Mouse (Mus musculus): ENCODE results near the gene Lrp5. TPM values are rescaled to one million over a fixed set of nuclear protein-coding genes. Genes with fewer than 3 reads are reported as not detected.

Gene Lrp5
- polyA plus RNA-seq, 1 experiment from 2014 or later = 1.8 TPM

GRCm38 (mm10) chr19:3685611-3686214 is 651 bp downstream of the Lrp5 start:
- Histone ChIP-seq H3K4me3 (replicated peaks; ENCODE audit: low read length) (peak overlapping the region; percentile 85), H3K4me2 (replicated peaks) (peak overlapping the region; percentile 100), H3K9me3 (ENCODE audit: control insufficient read depth, low read length) (no peaks in the 10 kb centered on the region), H3K9ac (peak overlapping the region; percentile 77), H3K27me3 (ENCODE audit: control insufficient read depth, insufficient read depth, low read length) (peaks cover 14% of the 10 kb centered on the region), H3K4me1 (replicated peaks; ENCODE audit: control insufficient read depth, insufficient read depth, low read length) (peaks cover 25% of the 10 kb centered on the region), H3K36me3 (replicated peaks; ENCODE audit: control insufficient read depth, insufficient read depth) (no peaks in the 10 kb centered on the region), H3K27ac (peak overlapping the region; percentile 49; the same call in 1 of the 2 replicates)
- DNase-seq (ENCODE audit: low spot score) = no peak
- no peak for ATAC-seq (ENCODE audit: low FRiP score)
- WGBS = 1% methylated on average over 35 of the region's 45 CpGs

GRCm38 (mm10) chr19:3684957-3685580 is 1.3 kb downstream of the Lrp5 start:
- Histone ChIP-seq H3K4me1 (replicated peaks; ENCODE audit: control insufficient read depth, insufficient read depth, low read length) (peaks cover 25% of the 10 kb centered on the region), H3K27ac (no peak overlapping the region), H3K36me3 (replicated peaks; ENCODE audit: control insufficient read depth, insufficient read depth) (no peaks in the 10 kb centered on the region), H3K4me3 (replicated peaks; ENCODE audit: low read length) (peak overlapping the region; percentile 85), H3K9ac (peak overlapping the region; percentile 77), H3K27me3 (ENCODE audit: control insufficient read depth, insufficient read depth, low read length) (peaks cover 14% of the 10 kb centered on the region), H3K4me2 (replicated peaks) (peak overlapping the region; percentile 100), H3K9me3 (ENCODE audit: control insufficient read depth, low read length) (no peaks in the 10 kb centered on the region)
- no peak for DNase-seq (ENCODE audit: low spot score)
- WGBS = 13% methylated on average over 11 of the region's 11 CpGs
- ATAC-seq (ENCODE audit: low FRiP score) = no peak

- 0 out of 2 replicates have a peak overlapping the region, but pooled peaks have one; percentile 4 for H3K9ac ChIP-seq
- H3K9me3 ChIP-seq (ENCODE audit: control insufficient read depth, low read length) = no peaks in the 10 kb centered on the region
- ATAC-seq (ENCODE audit: low FRiP score) (no peak), DNase-seq (ENCODE audit: low spot score) (no peak)
- 22% methylated on average over 1 of the region's 1 CpGs for WGBS
- H3K4me2 ChIP-seq (replicated peaks) = peak overlapping the region; percentile 100
- H3K4me3 ChIP-seq (replicated peaks; ENCODE audit: low read length) = no peak overlapping the region
- H3K27me3 ChIP-seq (ENCODE audit: control insufficient read depth, insufficient read depth, low read length) = peaks cover 14% of the 10 kb centered on the region
- H3K4me1 ChIP-seq (replicated peaks; ENCODE audit: control insufficient read depth, insufficient read depth, low read length) = peaks cover 25% of the 10 kb centered on the region
- no peaks in the 10 kb centered on the region for H3K36me3 ChIP-seq (replicated peaks; ENCODE audit: control insufficient read depth, insufficient read depth)
- H3K27ac ChIP-seq = no peak overlapping the region
These were observed 1.9 kb downstream of the Lrp5 start for GRCm38 (mm10) chr19:3684414-3684813.

- H3K4me2 ChIP-seq (replicated peaks) = no peak overlapping the region; the same call in 1 of the 2 replicates
- no peak overlapping the region for H3K4me3 ChIP-seq (replicated peaks; ENCODE audit: low read length)
- WGBS = 30% methylated on average over 13 of the region's 13 CpGs
- no peaks in the 10 kb centered on the region for H3K36me3 ChIP-seq (replicated peaks; ENCODE audit: control insufficient read depth, insufficient read depth)
- peak; percentile 63; the same call in 1 of the 2 replicates for ATAC-seq (ENCODE audit: low FRiP score)
- H3K4me1 ChIP-seq (replicated peaks; ENCODE audit: control insufficient read depth, insufficient read depth, low read length) = peaks cover 25% of the 10 kb centered on the region
- H3K9me3 ChIP-seq (ENCODE audit: control insufficient read depth, low read length) = no peaks in the 10 kb centered on the region
- DNase-seq (ENCODE audit: low spot score) = peak; percentile 66
- no peak overlapping the region for H3K9ac ChIP-seq
- peak overlapping the region; percentile 59 for H3K27ac ChIP-seq
- peaks cover 8% of the 10 kb centered on the region; the same call in 1 of the 2 replicates for H3K27me3 ChIP-seq (ENCODE audit: control insufficient read depth, insufficient read depth, low read length)
These were observed 4.9 kb downstream of the Lrp5 start for GRCm38 (mm10) chr19:3681310-3681934.

- H3K4me2 ChIP-seq (replicated peaks) = no peak overlapping the region
- H3K36me3 ChIP-seq (replicated peaks; ENCODE audit: control insufficient read depth, insufficient read depth) = no peaks in the 10 kb centered on the region
- no peak overlapping the region for H3K9ac ChIP-seq
- H3K9me3 ChIP-seq (ENCODE audit: control insufficient read depth, low read length) = no peaks in the 10 kb centered on the region
- ATAC-seq (ENCODE audit: low FRiP score) (no peak), DNase-seq (ENCODE audit: low spot score) (no peak)
- peaks cover 8% of the 10 kb centered on the region; the same call in 1 of the 2 replicates for H3K27me3 ChIP-seq (ENCODE audit: control insufficient read depth, insufficient read depth, low read length)
- H3K4me1 ChIP-seq (replicated peaks; ENCODE audit: control insufficient read depth, insufficient read depth, low read length) = peaks cover 21% of the 10 kb centered on the region
- peak overlapping the region; percentile 59; the same call in 1 of the 2 replicates for H3K27ac ChIP-seq
- H3K4me3 ChIP-seq (replicated peaks; ENCODE audit: low read length) = no peak overlapping the region
- WGBS = 69% methylated on average over 7 of the region's 7 CpGs
These were observed 5.6 kb downstream of the Lrp5 start for GRCm38 (mm10) chr19:3680732-3681131.

GRCm38 (mm10) chr19:3674122-3674855 is 12.1 kb downstream of the Lrp5 start:
- H3K27me3 ChIP-seq (ENCODE audit: control insufficient read depth, insufficient read depth, low read length) = no peaks in the 10 kb centered on the region
- H3K4me2 ChIP-seq (replicated peaks) = no peak overlapping the region
- no peak for DNase-seq (ENCODE audit: low spot score)
- H3K27ac ChIP-seq = no peak overlapping the region
- H3K36me3 ChIP-seq (replicated peaks; ENCODE audit: control insufficient read depth, insufficient read depth) = no peaks in the 10 kb centered on the region
- H3K9me3 ChIP-seq (ENCODE audit: control insufficient read depth, low read length) = no peaks in the 10 kb centered on the region
- 89% methylated on average over 8 of the region's 8 CpGs for WGBS
- H3K9ac ChIP-seq = no peak overlapping the region
- H3K4me1 ChIP-seq (replicated peaks; ENCODE audit: control insufficient read depth, insufficient read depth, low read length) = no peaks in the 10 kb centered on the region
- no peak for ATAC-seq (ENCODE audit: low FRiP score)
- no peak overlapping the region for H3K4me3 ChIP-seq (replicated peaks; ENCODE audit: low read length)

- H3K4me2 ChIP-seq (replicated peaks) = no peak overlapping the region
- H3K4me3 ChIP-seq (replicated peaks; ENCODE audit: low read length) = no peak overlapping the region
- WGBS = 98% methylated on average over 2 of the region's 2 CpGs
- no peaks in the 10 kb centered on the region for H3K36me3 ChIP-seq (replicated peaks; ENCODE audit: control insufficient read depth, insufficient read depth)
- H3K27ac ChIP-seq = no peak overlapping the region
- no peaks in the 10 kb centered on the region for H3K4me1 ChIP-seq (replicated peaks; ENCODE audit: control insufficient read depth, insufficient read depth, low read length)
- no peaks in the 10 kb centered on the region for H3K27me3 ChIP-seq (ENCODE audit: control insufficient read depth, insufficient read depth, low read length)
- no peak for DNase-seq (ENCODE audit: low spot score)
- H3K9me3 ChIP-seq (ENCODE audit: control insufficient read depth, low read length) = no peaks in the 10 kb centered on the region
- no peak for ATAC-seq (ENCODE audit: low FRiP score)
- H3K9ac ChIP-seq = no peak overlapping the region
These were observed 13.2 kb downstream of the Lrp5 start for GRCm38 (mm10) chr19:3673149-3673548.

- ATAC-seq (ENCODE audit: low FRiP score) = no peak
- 64% methylated on average over 13 of the region's 13 CpGs for WGBS
- no peaks in the 10 kb centered on the region for H3K9me3 ChIP-seq (ENCODE audit: control insufficient read depth, low read length)
- H3K4me1 ChIP-seq (replicated peaks; ENCODE audit: control insufficient read depth, insufficient read depth, low read length) = no peaks in the 10 kb centered on the region
- H3K36me3 ChIP-seq (replicated peaks; ENCODE audit: control insufficient read depth, insufficient read depth) = no peaks in the 10 kb centered on the region
- no peak overlapping the region for H3K27ac ChIP-seq
- no peak for DNase-seq (ENCODE audit: low spot score)
- no peaks in the 10 kb centered on the region for H3K27me3 ChIP-seq (ENCODE audit: control insufficient read depth, insufficient read depth, low read length)
- no peak overlapping the region for H3K9ac ChIP-seq
- H3K4me2 ChIP-seq (replicated peaks) = no peak overlapping the region
- H3K4me3 ChIP-seq (replicated peaks; ENCODE audit: low read length) = no peak overlapping the region
These were observed 17.3 kb downstream of the Lrp5 start for GRCm38 (mm10) chr19:3669100-3669499.

GRCm38 (mm10) chr19:3668551-3668950 is 17.8 kb downstream of the Lrp5 start:
- no peak for ATAC-seq (ENCODE audit: low FRiP score)
- no peaks in the 10 kb centered on the region for H3K4me1 ChIP-seq (replicated peaks; ENCODE audit: control insufficient read depth, insufficient read depth, low read length)
- no peak overlapping the region for H3K4me3 ChIP-seq (replicated peaks; ENCODE audit: low read length)
- H3K36me3 ChIP-seq (replicated peaks; ENCODE audit: control insufficient read depth, insufficient read depth) = no peaks in the 10 kb centered on the region
- H3K9me3 ChIP-seq (ENCODE audit: control insufficient read depth, low read length) = no peaks in the 10 kb centered on the region
- WGBS = 88% methylated on average over 10 of the region's 10 CpGs
- no peak overlapping the region for H3K27ac ChIP-seq
- no peaks in the 10 kb centered on the region for H3K27me3 ChIP-seq (ENCODE audit: control insufficient read depth, insufficient read depth, low read length)
- DNase-seq (ENCODE audit: low spot score) = no peak
- no peak overlapping the region for H3K4me2 ChIP-seq (replicated peaks)
- H3K9ac ChIP-seq = no peak overlapping the region
